Mouse (Mus musculus) mesoderm, embryonic 11.5 days (tissue): Measurements from ENCODE around the gene Agbl4.

Source experiments
- DNase-seq: peaks from one replicate; pipeline ENCODE4 v3.0.0-alpha.2; 2012; ENCODE audit warnings: low read depth, low spot score

The Agbl4 gene

GRCm38 (mm10) chr4:111498751-111499150 is 1101.3 kb downstream of the Agbl4 start:
- no peak for DNase-seq

GRCm38 (mm10) chr4:111501441-111501840 is 1104.0 kb downstream of the Agbl4 start:
- no peak for DNase-seq

- DNase-seq: no peak
Observed at GRCm38 (mm10) chr4:111502965-111503727, 1105.7 kb downstream of the Agbl4 start.

DNA sequence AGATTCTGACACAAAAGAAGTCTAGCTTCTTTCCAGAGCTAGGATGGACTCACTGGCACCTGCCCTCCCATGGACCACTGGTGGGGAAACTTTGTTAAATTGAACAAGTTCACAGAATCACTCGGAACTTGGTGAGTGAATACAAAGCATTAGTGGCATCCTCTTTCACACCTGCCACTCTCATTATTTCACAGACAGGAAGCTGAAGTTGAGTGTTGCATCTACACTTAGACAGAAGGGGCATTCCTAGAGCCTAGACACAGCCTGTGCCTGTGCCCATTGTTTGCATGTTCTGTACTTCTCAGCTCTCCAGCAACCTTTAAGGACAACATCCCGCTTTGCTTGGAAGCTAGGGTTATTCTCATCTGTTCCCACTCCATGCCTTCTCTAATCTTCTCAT is 1107.5 kb downstream of the Agbl4 start:
- DNase-seq: no peak

GRCm38 (mm10) chr4:111510129-111510528 is 1112.7 kb downstream of the Agbl4 start:
- DNase-seq: no peak

- no peak for DNase-seq
Observed at GRCm38 (mm10) chr4:111513921-111514320, 1116.5 kb downstream of the Agbl4 start.

DNA sequence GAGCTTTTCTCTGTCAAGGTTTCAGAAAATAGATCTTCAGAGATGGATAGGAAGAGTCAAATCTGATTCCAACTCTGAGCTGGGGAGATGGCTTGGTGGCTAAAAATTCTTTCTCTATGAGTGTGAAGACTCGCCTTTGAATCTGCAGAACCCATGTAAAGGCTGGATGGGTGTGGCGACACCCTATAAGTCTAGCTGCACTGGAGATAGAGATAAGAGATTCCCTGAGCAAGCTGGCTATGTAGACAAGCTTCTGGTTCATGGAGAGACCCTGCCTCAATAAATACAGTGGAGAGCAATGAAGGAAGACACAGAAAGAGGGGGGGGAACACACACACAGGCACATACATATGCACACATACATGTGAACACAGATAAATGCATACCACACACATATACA is 1118.7 kb downstream of the Agbl4 start:
- DNase-seq: no peak

DNA sequence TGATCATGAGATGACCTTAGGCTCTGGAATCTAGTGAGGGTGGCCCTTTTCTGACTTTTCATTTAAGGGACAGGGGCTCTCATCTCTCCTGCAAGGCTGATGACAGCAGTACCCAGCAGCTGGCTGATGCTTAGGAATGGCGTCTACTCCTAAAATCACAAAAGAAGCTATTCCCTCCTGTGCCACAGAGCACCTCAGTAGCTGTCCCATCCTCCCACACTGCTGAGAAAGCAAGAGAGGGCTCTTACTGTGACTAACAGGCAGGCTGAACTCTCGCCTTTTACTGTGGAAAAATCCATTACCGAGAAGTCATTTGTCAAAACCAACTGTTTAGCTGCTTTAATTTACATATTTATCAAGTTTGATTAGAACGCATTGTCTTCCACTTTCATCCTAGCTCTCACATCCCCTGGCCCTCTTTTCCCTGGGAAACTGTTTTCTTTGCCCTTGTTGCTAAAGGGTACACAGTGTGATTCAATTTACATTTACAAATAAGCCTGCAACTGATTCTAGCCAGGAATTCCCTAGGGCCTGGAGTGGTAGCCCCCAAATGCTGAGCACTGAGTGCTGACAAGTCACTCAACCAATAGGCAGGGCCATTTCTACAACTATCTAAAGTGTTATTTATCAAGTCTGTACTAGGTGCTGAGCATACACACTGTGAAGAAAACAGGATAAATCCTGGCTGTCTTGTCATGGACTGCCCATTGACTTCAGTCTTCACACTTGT is 1119.8 kb downstream of the Agbl4 start:
- DNase-seq: no peak

- DNase-seq: no peak
Observed at GRCm38 (mm10) chr4:111518191-111518590, 1120.7 kb downstream of the Agbl4 start.

DNA sequence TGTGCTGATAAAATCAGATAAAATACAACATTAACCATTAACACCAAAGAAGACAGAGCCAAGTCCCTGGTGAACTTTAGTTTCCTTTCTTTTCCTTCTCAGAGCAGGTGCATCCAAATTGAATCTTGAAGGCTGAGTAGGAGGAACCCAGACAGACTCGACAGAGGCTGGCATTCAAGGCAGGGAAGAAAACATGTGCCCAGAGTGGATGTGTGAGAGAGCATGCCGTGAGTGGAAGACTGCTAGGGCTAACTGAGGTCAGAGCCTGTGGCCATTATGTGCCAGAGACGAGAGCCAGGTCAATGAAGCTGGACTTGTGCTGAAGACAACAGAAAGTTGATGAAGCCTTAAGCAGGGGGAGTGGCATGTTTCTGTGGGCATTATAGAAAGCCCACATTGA is 1121.8 kb downstream of the Agbl4 start:
- DNase-seq: no peak

DNA sequence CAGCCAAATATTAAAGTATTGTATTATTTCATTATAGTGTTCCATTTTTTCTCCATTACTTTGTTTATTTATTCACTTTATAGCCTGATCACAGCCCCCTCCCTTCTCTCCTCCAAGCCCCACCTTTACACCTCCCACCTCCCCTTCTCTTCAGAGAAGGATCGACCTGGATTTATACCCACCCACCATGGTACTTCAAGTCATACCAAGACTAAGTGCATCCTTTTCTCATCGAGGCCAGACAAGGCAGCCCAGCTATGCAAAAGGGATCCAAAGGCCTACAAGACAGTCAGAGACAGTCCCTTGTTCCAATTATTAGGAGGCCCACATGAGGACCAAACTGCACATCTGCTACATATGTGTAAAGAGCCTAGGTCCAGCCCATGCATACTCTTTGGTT is 1122.5 kb downstream of the Agbl4 start:
- no peak for DNase-seq

DNA sequence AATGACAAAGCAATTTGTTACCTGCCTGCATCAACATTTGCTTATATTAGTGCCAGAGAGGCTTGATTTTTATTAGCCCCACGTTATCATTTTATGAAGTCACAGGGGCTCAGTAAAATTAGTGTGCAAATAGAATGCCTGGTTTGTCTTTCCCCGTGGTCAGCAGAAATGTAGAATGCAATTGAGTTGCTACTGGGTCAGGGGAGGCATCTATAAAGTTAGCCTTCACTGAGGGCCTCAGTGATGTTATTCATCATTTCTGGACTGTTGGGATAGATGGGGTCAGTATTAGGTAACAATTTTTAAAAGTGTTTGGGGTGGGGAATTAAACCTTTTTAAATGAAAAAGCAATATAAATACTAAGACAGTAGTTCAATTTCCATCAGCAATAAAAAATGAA is 1125.5 kb downstream of the Agbl4 start:
- DNase-seq: no peak

GRCm38 (mm10) chr4:111528961-111529360 is 1131.5 kb downstream of the Agbl4 start:
- DNase-seq: no peak

DNA sequence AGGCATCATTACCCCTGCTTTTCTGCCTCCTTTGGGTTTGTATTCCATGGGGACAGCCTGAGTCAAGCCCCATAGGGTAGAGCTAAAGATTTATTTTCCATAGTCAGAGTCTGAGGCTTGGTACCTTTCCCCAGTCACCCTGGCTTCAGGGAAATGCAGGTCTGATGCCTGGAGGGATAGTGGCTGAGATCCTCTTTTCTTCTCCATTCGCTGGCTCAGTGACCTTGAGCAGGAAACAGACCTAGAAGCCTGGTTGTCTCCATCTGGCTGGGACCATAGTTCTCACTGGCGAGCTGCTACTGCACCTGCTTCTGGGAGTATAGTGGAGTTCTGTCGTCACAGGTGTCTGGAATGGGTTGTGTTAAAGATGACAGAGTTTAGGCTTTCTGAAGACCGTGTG is 1132.5 kb downstream of the Agbl4 start:
- no peak for DNase-seq

- DNase-seq: no peak
Observed at GRCm38 (mm10) chr4:111530537-111530936, 1133.1 kb downstream of the Agbl4 start.

DNA sequence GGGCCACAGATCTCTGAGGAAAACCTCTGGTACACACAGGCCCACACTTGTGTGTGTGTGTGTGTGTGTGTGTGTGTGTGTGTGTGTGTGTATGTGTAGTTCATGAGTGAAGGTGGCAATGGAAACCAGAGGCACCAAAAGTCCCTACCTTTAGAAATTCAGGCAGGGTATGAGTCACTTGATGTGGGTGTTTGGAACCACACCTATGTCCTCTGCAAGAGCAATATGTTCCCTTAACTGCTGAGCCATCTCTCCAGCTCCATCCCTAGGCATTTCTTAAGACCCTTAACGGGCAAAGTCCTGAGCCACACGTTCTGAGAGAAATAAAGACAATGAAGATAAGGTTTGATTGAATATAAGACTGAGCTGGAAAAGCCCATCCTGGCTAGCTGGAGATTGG is 1147.2 kb downstream of the Agbl4 start:
- DNase-seq: no peak

GRCm38 (mm10) chr4:111546009-111546408 is 1148.5 kb downstream of the Agbl4 start:
- no peak for DNase-seq

GRCm38 (mm10) chr4:111555426-111555825 is 1158.0 kb downstream of the Agbl4 start:
- DNase-seq: no peak

DNA sequence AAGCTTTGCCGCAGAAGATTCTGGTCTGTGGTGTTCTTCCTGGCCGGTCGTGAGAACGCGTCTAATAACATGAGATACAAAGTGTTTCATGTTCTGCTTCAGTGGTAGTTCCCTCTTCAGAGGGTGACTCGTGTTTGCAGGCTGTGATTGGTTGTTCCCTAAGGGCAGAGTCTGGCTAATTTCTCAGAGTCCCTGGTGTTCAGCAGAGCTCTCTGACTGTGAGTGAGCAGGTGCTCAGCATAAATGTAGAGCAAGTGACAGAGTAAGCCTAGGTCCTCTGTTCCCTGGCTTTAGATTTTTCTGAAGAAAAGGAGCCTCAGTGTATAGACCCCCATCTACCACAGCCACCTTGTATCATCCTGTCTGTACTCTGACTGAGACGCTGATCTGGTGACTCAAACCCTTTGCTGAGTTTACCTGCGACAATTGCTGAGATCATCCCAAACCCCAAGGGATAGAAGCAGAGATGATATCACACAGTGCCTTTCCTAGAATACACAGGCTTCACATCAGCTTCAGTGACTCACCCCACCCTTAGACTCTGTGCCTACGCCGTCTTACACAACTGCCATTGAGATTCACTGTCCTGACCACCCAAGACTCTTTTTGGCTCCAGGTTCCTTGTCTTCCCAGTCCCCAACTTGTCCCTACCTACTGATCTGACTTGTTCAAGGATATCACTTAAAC is 1179.8 kb downstream of the Agbl4 start:
- no peak for DNase-seq

GRCm38 (mm10) chr4:111579115-111579862 is 1181.8 kb downstream of the Agbl4 start:
- DNase-seq: no peak

DNA sequence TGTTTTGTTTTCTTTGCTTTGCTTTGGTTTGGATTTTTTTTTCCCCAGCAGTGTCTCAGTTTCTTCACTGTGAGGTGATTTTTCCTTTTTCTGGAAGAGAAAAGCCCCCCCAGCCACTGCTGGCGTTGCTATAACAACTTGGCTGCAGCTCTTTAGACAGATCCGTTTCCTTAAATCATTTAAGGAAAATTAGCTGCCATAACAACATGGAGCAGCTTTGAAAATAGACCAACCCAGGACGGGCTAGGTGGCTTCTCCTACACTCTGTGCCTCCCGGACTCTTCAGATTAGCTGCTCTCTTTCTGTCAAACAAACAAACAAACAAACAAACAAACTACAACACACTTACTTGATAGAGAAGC is 1182.4 kb downstream of the Agbl4 start:
- DNase-seq: no peak

DNA sequence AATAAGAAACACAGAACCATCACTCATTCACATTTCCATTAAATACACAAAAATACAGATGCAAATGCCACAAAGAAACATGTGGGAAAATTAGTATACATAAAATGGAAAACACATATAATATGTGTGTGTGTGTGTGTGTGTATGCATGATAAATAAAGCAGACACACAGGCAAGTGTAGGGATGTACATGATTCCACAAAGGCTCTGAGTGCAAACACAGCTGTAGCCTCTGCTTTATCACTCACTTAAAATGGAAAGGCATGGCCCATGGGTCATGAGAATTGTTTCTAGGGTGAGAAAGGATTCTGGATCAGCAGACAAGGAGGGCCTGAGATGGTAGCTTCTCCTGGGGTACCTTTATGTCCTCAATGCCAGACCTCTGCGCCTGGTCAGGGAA is 1182.8 kb downstream of the Agbl4 start:
- DNase-seq: no peak
